Mouse (Mus musculus) ES-E14 (cell line): ENCODE measurements around the gene Vinac1. TPM values are rescaled to one million over a fixed set of nuclear protein-coding genes. Genes with fewer than 3 reads are reported as not detected.

ENCODE experiments used
- DNase-seq: peaks from one replicate; pipeline ENCODE4 v3.0.0-alpha.2; 2013; ENCODE audit warnings: low read depth, low spot score
- H3K27ac ChIP-seq: 2 replicates; pipeline ENCODE4 v1.5.1; 2012; ENCODE audit warnings: low read depth, mild to moderate bottlenecking, low read length, moderate library complexity, mixed read lengths; ENCODE audit not compliant: poor library complexity, insufficient read depth, severe bottlenecking
- H3K36me3 ChIP-seq: 2 replicates; pipeline ENCODE4 v1.6.1; 2012; ENCODE audit warnings: mild to moderate bottlenecking, low read length, moderate library complexity, mixed read lengths; ENCODE audit not compliant: control insufficient read depth, poor library complexity, insufficient read depth, severe bottlenecking
- H3K4me1 ChIP-seq, 2 experiments: fragments of 150-350 bp in 1 of 2; sonication (generic) in 1 of 2; 2 replicates each; pipeline ENCODE4 v1.6.1; 2012; ENCODE audit warnings: low read length in 2 of 2, mild to moderate bottlenecking in 1 of 2, mixed read lengths in 1 of 2; ENCODE audit not compliant: control insufficient read depth in 2 of 2, insufficient read depth in 2 of 2, poor library complexity in 1 of 2
- H3K4me3 ChIP-seq, 2 experiments: fragments of 150-350 bp in 1 of 2; sonication (generic) in 1 of 2; 2 replicates each; pipeline ENCODE4 v1.5.1; 2012; ENCODE audit warnings: low read length in 2 of 2, low read depth in 1 of 2, mild to moderate bottlenecking in 1 of 2, mixed read lengths in 1 of 2; ENCODE audit not compliant: insufficient read depth in 1 of 2, poor library complexity in 1 of 2, severe bottlenecking in 1 of 2
- H3K9ac ChIP-seq: 2 replicates; pipeline ENCODE4 v1.6.1; 2012; ENCODE audit warnings: low read depth, mild to moderate bottlenecking, low read length, mixed read lengths; ENCODE audit not compliant: poor library complexity, insufficient read depth, severe bottlenecking
- H3K9me3 ChIP-seq: fragments of 150-350 bp; sonication (generic); 2 replicates; pipeline ENCODE4 v1.6.1; 2012; ENCODE audit warnings: low read depth, mild to moderate bottlenecking, low read length; ENCODE audit not compliant: control insufficient read depth, insufficient read depth
- CHD2 ChIP-seq: IDR thresholded peaks from 2 replicates; pipeline ENCODE4 v1.6.1; 2014; ENCODE audit warnings: mild to moderate bottlenecking, low read depth, low read length, inconsistent platforms
- HCFC1 ChIP-seq: IDR thresholded peaks from 2 replicates; pipeline ENCODE4 v1.6.1; 2012; ENCODE audit warnings: low read length, inconsistent platforms, borderline replicate concordance; ENCODE audit not compliant: insufficient read depth
- MAFK ChIP-seq: IDR thresholded peaks from 2 replicates; pipeline ENCODE4 v1.6.1; 2014; ENCODE audit warnings: mild to moderate bottlenecking, low read depth, low read length, inconsistent platforms; ENCODE audit not compliant: insufficient read depth
- ZC3H11A ChIP-seq: IDR thresholded peaks from 2 replicates; pipeline ENCODE4 v1.6.1; 2012; ENCODE audit warnings: low read depth, mild to moderate bottlenecking, inconsistent platforms, low read length, borderline replicate concordance
- ZNF384 ChIP-seq: IDR thresholded peaks from 2 replicates; pipeline ENCODE4 v1.6.1; 2012; ENCODE audit warnings: low read depth, low read length, inconsistent platforms
- in situ Hi-C, 2 experiments: fragments of 600-800 bp; cut with MboI; formaldehyde crosslinking; loops; one replicate each; pipeline ENCODE4 v1.15.1; 2025; ENCODE audit warnings: low sequenced_read_pairs in 2 of 2, inconsistent platforms in 1 of 2; ENCODE audit not compliant: unreplicated experiment in 2 of 2
- total RNA-seq: library from RNA; depleted of rRNA; stranded (reverse); fragments of 300-350 nt; gene quantifications from 2 replicates; pipeline ENCODE4 v1.2.3, GENCODE M21; 2012

Vinac1 gene
- total RNA-seq, 1 experiment: 0.13 TPM

GRCm38 (mm10) chr2:129078313-129078712, 30.3 kb upstream of the Vinac1 start:
- Histone ChIP-seq H3K4me3 (no peak overlapping the region), H3K36me3 (no peaks in the 10 kb centered on the region), H3K9me3 (no peaks in the 10 kb centered on the region), H3K27ac (no peak overlapping the region), H3K4me1 (no peaks in the 10 kb centered on the region), H3K9ac (no peak overlapping the region)
- TF ChIP-seq MAFK (no peak), ZC3H11A (no peak), ZNF384 (no peak), HCFC1 (no peak), CHD2 (no peak)
- in situ Hi-C loops: no loop called here
- DNase-seq: no peak

- no peak overlapping the region for H3K9ac ChIP-seq
- H3K9me3 ChIP-seq: no peaks in the 10 kb centered on the region
- H3K36me3 ChIP-seq: no peaks in the 10 kb centered on the region
- TF ChIP-seq CHD2: no peak
- TF ChIP-seq ZC3H11A: no peak
- no peaks in the 10 kb centered on the region for H3K4me1 ChIP-seq
- DNase-seq: no peak
- H3K4me3 ChIP-seq: no peak overlapping the region
- in situ Hi-C loops: no loop called here
- no peak overlapping the region for H3K27ac ChIP-seq
These were observed 22.3 kb upstream of the Vinac1 start for GRCm38 (mm10) chr2:129070296-129070695.

GRCm38 (mm10) chr2:129066326-129066725, 18.4 kb upstream of the Vinac1 start:
- Histone ChIP-seq H3K4me1 (peaks cover 2 to 7% of the 10 kb centered on the region in 2 experiments; a peak in 3 of 4 replicates), H3K27ac (no peak overlapping the region; the same call in 1 of the 2 replicates), H3K4me3 (peak overlapping the region; percentile 86 to 97), H3K9ac (peak overlapping the region; percentile 89), H3K9me3 (no peaks in the 10 kb centered on the region), H3K36me3 (no peaks in the 10 kb centered on the region)
- peak; percentile 53 for DNase-seq
- in situ Hi-C loops: no loop called here
- no peak for TF ChIP-seq ZC3H11A
- no peak for TF ChIP-seq MAFK
- TF ChIP-seq CHD2: no peak
- TF ChIP-seq ZNF384: no peak
- TF ChIP-seq HCFC1: no peak

- peaks cover 3 to 7% of the 10 kb centered on the region in 2 experiments; a peak in 3 of 4 replicates for H3K4me1 ChIP-seq
- DNase-seq: peak; percentile 59
- no peaks in the 10 kb centered on the region for H3K36me3 ChIP-seq
- H3K27ac ChIP-seq: no peak within 1 kb of the TSS; the same call in 1 of the 2 replicates
- TF ChIP-seq ZC3H11A: no peak
- no peak for TF ChIP-seq HCFC1
- TF ChIP-seq ZNF384: no peak
- no peak for TF ChIP-seq CHD2
- no peak for TF ChIP-seq MAFK
- in situ Hi-C loops: no loop called here
- H3K9ac ChIP-seq: peak within 1 kb of the TSS; percentile 89
- H3K9me3 ChIP-seq: no peaks in the 10 kb centered on the region
- peak within 1 kb of the TSS; percentile 86 to 97 for H3K4me3 ChIP-seq
These were observed 17.7 kb upstream of the Vinac1 start, which contains the start of gene Ttl for GRCm38 (mm10) chr2:129065437-129066282. TSS of gene Ttl (plus strand) at chr2:129065942.
